Comparison of ENCODE assay signal across 8 mouse cellular contexts in the genomic region with DNA sequence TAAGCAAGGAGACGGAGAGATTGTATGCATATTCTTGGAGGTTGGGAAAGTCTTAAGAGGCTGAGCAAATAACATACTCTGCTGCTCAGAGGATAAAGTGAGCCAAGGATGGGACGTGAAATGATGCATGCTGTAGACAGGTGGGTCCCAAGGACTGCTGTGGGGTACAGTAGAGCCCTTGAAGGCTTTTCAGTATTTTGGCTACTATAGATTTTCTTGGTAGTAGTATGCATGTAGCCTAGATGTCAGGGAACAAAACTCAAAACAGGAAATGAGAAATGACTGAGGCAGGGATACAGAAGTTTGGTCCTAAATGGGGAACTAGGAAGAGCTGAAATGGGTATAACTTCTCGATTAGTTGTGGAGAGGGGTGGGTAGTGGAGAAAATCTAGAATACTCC. TPM values are rescaled to one million over a fixed set of nuclear protein-coding genes. Genes with fewer than 3 reads are reported as not detected.
DNase-seq lines count a peak whose midpoint lies in the region; ATAC-seq and TF ChIP-seq lines count a peak whose summit lies in the region.

No protein-coding gene starts in this region.

- peaks cover 22% of the 10 kb centered on the region for H3K4me1 ChIP-seq in kidney, embryonic 15.5 days
- peaks cover 9% of the 10 kb centered on the region for H3K4me1 ChIP-seq in midbrain, postnatal 0 days (ENCODE audit: insufficient read depth, low read length)

- ATAC-seq in kidney, embryonic 15.5 days (replicated peaks; ENCODE audit: low FRiP score), result no peak
- peak; percentile 7; the same call in 1 of the 2 replicates for ATAC-seq in common myeloid progenitor, adult 5-6 weeks (replicated peaks; ENCODE audit: low read depth, poor library complexity, severe bottlenecking)
- ATAC-seq in midbrain, postnatal 0 days (ENCODE audit: low FRiP score), result no peak

- intact Hi-C loops in gastrocnemius, postnatal 14 days (cut with DNase I; ENCODE audit: low total_unique reads), result loop anchor here (10.0 kb wide), 1 partner anchor 68 kb away; a partner anchor contains a TSS

- H3K27me3 ChIP-seq in kidney, embryonic 15.5 days, result no peaks in the 10 kb centered on the region
- H3K27me3 ChIP-seq in midbrain, postnatal 0 days (ENCODE audit: insufficient read depth, low read length), result no peaks in the 10 kb centered on the region

- no peak for DNase-seq in kidney, adult 18-20 months
- peak; percentile 55 for DNase-seq in induced T-regulatory cell, adult 2 months (ENCODE audit: low read depth)
- DNase-seq in midbrain, postnatal 0 days (ENCODE audit: low spot score), result no peak
- DNase-seq in cerebellum, postnatal 10 days, result no peak
- DNase-seq in right cerebral cortex, adult 18-20 months, result no peak
- DNase-seq in gastrocnemius, postnatal 14 days, result no peak

- peak overlapping the region; percentile 64 for H3K4me2 ChIP-seq in kidney, embryonic 15.5 days
- H3K4me2 ChIP-seq in midbrain, postnatal 0 days (ENCODE audit: low read depth, low read length, poor library complexity, severe bottlenecking), result peak overlapping the region; percentile 73

- no peaks in the 10 kb centered on the region for H3K9me3 ChIP-seq in kidney, embryonic 15.5 days (replicated peaks)
- no peaks in the 10 kb centered on the region for H3K9me3 ChIP-seq in midbrain, postnatal 0 days (ENCODE audit: low read length)

- peaks cover 9% of the 10 kb centered on the region for H3K36me3 ChIP-seq in kidney, embryonic 15.5 days
- no peaks in the 10 kb centered on the region for H3K36me3 ChIP-seq in midbrain, postnatal 0 days (ENCODE audit: insufficient read depth, low read length)

- TF ChIP-seq CTCF in midbrain, postnatal 0 days (IDR thresholded peaks at IDR 0.05), result no peak

- H3K27ac ChIP-seq in kidney, embryonic 15.5 days, result peak overlapping the region; percentile 96; the same call in 1 of the 2 replicates
- no peak overlapping the region for H3K27ac ChIP-seq in midbrain, postnatal 0 days (ENCODE audit: low read depth, low read length)

- H3K9ac ChIP-seq in kidney, embryonic 15.5 days, result peak overlapping the region; percentile 87
- no peak overlapping the region for H3K9ac ChIP-seq in midbrain, postnatal 0 days (replicated peaks; ENCODE audit: low read length, poor library complexity, severe bottlenecking)

- WGBS in kidney, embryonic 15.5 days, result 42% methylated on average over 3 of the region's 3 CpGs
- WGBS in midbrain, postnatal 0 days, result 47% methylated on average over 3 of the region's 3 CpGs

- H3K4me3 ChIP-seq in kidney, embryonic 15.5 days (replicated peaks), result peak overlapping the region; percentile 92
- H3K4me3 ChIP-seq in midbrain, postnatal 0 days (ENCODE audit: low read depth, low read length), result peak overlapping the region; percentile 85; the same call in 1 of the 2 replicates

RNA-seq across cellular contexts. Expression of a gene that starts 36.9 kb away (rescaled TPM):
- polyA plus RNA-seq in kidney, embryonic 15.5 days (2015; fragmentation: Nextera tagmentation; extraction: Ambion mirVana), result 70.5 and 75.2 TPM in 2 replicates
- total RNA-seq in common myeloid progenitor, adult 5-6 weeks (2017), result 131 and 162 TPM in 2 replicates
- total RNA-seq in midbrain, postnatal 0 days (2014; rRNA removed), result 21.6 and 36.1 TPM in 2 replicates
- polyA plus RNA-seq in midbrain, postnatal 0 days (2015; fragmentation: Nextera tagmentation; extraction: Ambion mirVana), result 24.7 and 34.2 TPM in 2 replicates
- total RNA-seq in gastrocnemius, postnatal 14 days (2021), result 10 to 100 TPM; 62.5 to 69.8 TPM
